Mouse (Mus musculus) bone marrow, adult 2 months (tissue): ENCODE measurements at regions not wholly inside any gene's neighbourhood (a gene's known extent, or its start where the extent isn't known, plus 50 kb on each side); places are given as distances from the start of the nearest gene placed in this dataset.

Source experiments
- CTCF ChIP-seq: fragments of 200-500 bp; IDR thresholded peaks from 2 replicates; pipeline ENCODE4 v1.5.1; 2011; ENCODE audit warnings: low read length, control low read depth; ENCODE audit not compliant: control insufficient read depth, insufficient read depth
- POLR2A ChIP-seq: fragments of 200-500 bp; IDR thresholded peaks from 2 replicates; pipeline ENCODE4 v1.6.1; 2011; ENCODE audit warnings: low read depth, mild to moderate bottlenecking, control low read depth, low read length, borderline replicate concordance; ENCODE audit not compliant: control insufficient read depth

DNA sequence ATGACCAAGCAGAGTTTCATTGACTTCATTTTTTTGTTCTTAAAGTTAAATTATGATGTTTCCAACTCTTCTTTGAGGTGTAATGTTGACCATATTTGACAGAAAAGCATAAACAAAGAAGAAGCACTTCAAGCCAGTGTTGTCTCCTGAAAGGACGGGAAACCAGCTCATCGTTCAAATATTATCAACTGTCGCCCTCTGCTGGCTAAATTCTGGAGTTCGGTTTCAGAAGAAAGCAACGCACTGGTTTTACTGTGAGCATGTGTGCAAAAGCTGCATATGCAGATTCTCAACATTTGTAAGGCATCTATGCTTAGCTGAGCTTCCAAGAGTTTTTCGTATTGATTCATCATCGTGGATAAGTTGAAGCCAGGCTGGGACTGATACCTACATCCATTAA is 313.6 kb upstream of the Btbd3 start:
- TF ChIP-seq POLR2A (no peak), CTCF (no peak)
